Mouse (Mus musculus) lung, adult 2 months (tissue): ENCODE measurements around the gene Aak1. TPM values are rescaled to one million over a fixed set of nuclear protein-coding genes. Genes with fewer than 3 reads are reported as not detected.

ENCODE experiments used
- DNase-seq: peaks from one replicate; pipeline ENCODE4 v3.0.0; 2022
- H3K4me1 ChIP-seq: fragments of 200-500 bp; 2 replicates; pipeline ENCODE4 v1.6.1; 2011; ENCODE audit warnings: low read length; ENCODE audit not compliant: control insufficient read depth, insufficient read depth
- H3K4me3 ChIP-seq: fragments of 200-500 bp; replicated peaks from 2 replicates; pipeline ENCODE3; 2011; ENCODE audit warnings: low read depth, mild to moderate bottlenecking, control low read depth, low read length; ENCODE audit errors: extremely low read depth
- CTCF ChIP-seq: fragments of 200-500 bp; IDR thresholded peaks from 2 replicates; pipeline ENCODE4 v1.5.1; 2011; ENCODE audit warnings: mild to moderate bottlenecking, low read length, control low read depth; ENCODE audit not compliant: insufficient read depth
- POLR2A ChIP-seq: fragments of 200-500 bp; IDR thresholded peaks from 2 replicates; pipeline ENCODE4 v1.6.1; 2011; ENCODE audit warnings: low read depth, mild to moderate bottlenecking, control low read depth, low read length, borderline replicate concordance; ENCODE audit errors: extremely low read depth
- WGBS: fragments of 180-500 bp; shearing (Covaris S2); methylation state at CpG from one replicate; pipeline ENCODE4 v1.1.7; 2018; 5-methylcytosine and 5-hydroxymethylcytosine counted together
- polyA plus RNA-seq: library from polyadenylated mRNA; depleted of rRNA; stranded (reverse); fragments of >200 nt; gene quantifications from 2 replicates; pipeline ENCODE4 v1.2.3, GENCODE M21; 2012

Gene Aak1
- polyA plus RNA-seq, 1 experiment = 17.7 TPM

DNA sequence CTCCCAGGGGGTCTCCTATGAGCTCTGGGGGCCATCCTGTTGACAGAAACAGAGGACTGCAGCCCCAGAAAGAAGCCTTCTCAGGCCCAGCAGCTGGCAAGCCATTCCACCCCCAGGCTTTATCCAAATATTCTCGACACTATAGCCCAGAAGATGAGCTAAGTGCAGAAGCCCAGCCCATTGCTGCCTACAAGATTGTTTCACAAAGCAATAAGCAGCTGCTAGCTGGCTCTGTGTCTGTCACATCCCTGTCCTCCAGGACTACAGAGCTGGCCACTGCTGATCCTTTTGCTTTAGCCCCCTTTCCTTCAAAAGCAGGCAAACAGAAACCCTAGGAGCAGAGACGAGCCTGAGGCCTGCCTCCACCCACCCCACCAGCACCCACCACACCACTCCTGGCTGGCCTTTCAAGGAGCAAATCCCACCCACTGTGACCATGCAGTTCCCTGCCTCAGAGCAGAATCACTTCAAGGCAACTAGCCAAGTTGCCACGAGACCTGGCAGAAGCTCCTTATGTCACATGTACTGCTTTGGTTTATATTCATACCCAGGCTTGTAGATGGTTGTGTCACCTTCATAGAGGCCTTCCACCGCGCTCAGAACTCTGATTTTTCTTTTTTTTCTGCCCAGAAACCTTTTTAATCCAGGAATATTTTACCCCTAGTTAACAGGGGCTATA is 147.5 kb downstream of the Aak1 start:
- WGBS = 78% methylated on average over 5 of the region's 5 CpGs
- TF ChIP-seq CTCF (no peak), POLR2A (no peak)
- no peak overlapping the region for H3K4me3 ChIP-seq
- DNase-seq = no peak
- H3K4me1 ChIP-seq = no peaks in the 10 kb centered on the region

DNA sequence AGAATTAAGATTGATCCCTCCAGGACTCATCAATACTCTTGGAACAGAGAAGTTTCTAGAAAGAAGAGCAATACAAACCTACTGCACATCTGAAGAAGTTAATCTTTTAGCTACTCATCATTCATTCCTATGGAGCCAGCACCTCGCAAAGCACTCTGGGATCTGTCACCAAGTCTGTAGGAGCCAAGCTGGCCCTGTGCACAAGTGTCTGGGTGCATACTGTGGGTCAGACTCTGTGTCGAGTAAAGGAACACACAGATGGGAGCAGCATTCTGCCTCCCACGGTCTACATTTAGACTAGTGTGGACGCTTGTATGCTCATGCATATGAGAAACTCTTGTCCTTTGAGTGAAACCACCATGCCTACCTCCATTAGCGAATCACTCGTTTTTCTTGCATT is 148.0 kb downstream of the Aak1 start:
- no peak for DNase-seq
- Histone ChIP-seq H3K4me3 (no peak overlapping the region), H3K4me1 (no peaks in the 10 kb centered on the region)
- TF ChIP-seq POLR2A (no peak), CTCF (no peak)
- 89% methylated on average over 6 of the region's 6 CpGs for WGBS

DNA sequence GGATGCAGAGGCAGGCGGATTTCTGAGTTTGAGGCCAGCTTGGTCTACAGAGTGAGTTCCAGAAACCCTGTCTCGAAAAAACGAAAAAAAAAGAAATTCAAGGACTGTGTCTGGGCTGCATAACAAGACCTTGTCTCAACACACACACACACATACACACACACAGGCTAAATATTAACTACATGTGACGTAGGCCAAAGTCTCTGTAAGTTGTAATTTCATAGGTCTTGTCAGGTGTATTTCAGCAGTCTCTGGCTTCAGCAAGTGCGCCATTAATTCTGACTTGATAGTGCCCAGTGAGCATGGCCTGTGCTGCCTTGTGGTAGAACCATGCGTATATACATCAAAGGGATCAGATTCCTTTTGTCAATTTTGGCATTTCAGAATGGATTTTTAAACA is 152.7 kb downstream of the Aak1 start:
- 0 out of 2 replicates have a peak, but pooled peaks cover 2% of the 10 kb centered on the region for H3K4me1 ChIP-seq
- DNase-seq = no peak
- TF ChIP-seq POLR2A (no peak), CTCF (no peak)
- H3K4me3 ChIP-seq = no peak overlapping the region
- 88% methylated on average over 6 of the region's 6 CpGs for whole genome bisulfite sequencing

DNA sequence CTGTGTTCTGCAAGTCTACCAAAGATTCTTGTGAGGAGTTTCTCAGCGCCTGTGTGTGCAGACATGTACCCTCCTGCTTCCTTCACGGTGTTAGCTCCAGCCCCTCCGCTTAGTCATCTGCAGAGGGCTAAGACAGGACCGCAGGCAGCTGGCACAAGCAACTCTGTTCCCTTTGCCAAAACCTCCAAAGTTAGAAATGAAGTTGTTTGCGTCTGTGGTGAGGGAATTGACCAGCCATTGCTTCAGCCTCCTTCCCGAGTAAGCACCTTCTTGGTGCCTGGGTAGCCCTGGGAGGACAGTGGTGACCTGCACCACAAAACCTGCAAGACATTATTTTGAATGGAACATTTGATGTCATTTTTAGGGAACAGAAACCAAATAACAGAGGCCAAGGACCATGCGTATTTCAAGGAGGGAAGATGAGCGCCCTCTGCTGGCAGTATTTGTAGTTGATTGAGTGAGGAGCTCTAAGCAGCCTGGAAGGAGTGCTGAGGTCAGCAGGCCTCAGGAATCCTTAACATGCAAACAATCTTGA is 153.3 kb downstream of the Aak1 start:
- TF ChIP-seq POLR2A (no peak), CTCF (peak; percentile 65)
- WGBS = 31% methylated on average over 8 of the region's 8 CpGs
- Histone ChIP-seq H3K4me1 (0 out of 2 replicates have a peak, but pooled peaks cover 2% of the 10 kb centered on the region), H3K4me3 (peak overlapping the region; percentile 48)
- DNase-seq = peak; percentile 82

DNA sequence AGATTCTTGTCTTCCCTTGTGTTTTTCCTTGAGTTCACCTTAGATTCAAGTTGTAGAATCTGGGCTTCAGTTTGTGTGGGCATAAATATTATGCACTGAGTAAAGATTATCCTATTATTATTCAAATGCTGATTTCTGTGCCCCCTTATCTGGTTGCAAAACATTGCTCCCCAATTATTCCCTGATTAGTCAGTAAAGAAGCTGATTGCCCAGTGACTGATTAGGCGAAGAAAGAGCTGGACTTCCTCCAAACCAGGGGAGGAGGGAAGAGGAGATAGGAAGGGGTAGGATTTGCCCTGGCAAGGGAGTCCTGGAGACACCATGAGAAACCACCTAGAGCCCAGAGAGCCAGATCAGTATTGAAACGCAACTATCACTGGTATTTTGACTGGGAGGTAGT is 154.8 kb downstream of the Aak1 start:
- DNase-seq = no peak
- H3K4me3 ChIP-seq = no peak overlapping the region
- TF ChIP-seq POLR2A (no peak), CTCF (no peak)
- 85% methylated on average over 2 of the region's 2 CpGs for WGBS
- 0 out of 2 replicates have a peak, but pooled peaks cover 2% of the 10 kb centered on the region for H3K4me1 ChIP-seq

DNA sequence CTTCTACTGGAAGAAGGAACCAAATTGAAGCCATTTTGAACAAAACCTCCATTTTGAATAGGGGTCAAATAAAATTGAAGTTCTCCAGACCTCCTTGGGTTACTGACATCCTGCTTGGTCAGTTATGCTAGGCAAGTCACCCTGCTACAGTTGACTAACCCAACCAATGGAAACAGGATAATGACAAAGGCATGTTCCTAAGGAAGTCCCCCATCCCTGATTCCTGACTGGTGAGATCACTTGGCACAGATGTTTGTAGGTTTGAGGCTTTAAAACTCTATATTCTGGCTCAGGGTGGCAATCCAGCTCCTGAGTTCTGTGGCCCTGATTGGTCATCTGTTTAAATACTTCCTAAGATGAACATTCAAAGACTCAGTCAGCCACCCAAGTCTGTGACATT is 156.3 kb downstream of the Aak1 start:
- Histone ChIP-seq H3K4me3 (no peak overlapping the region), H3K4me1 (peaks cover 2% of the 10 kb centered on the region; the same call in 1 of the 2 replicates)
- TF ChIP-seq CTCF (no peak), POLR2A (no peak)
- no peak for DNase-seq

DNA sequence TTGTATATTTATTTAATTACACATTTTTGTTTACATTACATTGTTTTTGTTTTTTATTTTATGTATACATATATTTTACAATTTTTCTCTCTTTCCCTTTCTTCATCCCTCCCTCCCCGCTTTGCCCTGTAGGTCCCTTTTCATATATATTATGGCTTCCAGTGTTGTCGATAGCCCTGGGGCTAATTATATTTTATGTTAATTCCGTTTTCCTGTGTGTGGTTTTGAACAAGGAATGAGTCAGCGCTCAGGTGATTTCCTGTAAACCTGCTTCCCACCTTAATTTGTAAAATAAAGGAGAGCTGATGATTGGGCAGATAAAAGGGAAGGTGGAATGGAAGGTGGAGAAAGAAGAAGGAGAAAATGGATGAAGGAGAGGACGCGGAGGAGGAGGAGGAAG is 159.6 kb downstream of the Aak1 start, which contains the start of gene Nfu1:
Gene Nfu1, plus strand, starts transcription at position 350 of the 400 bp plus-strand sequence.
- TF ChIP-seq CTCF (no peak), POLR2A (no peak)
- no peak for DNase-seq
- WGBS = 72% methylated on average over 6 of the region's 6 CpGs
- H3K4me1 ChIP-seq = no peaks in the 10 kb centered on the region; the same call in 1 of the 2 replicates
- peak within 1 kb of the TSS; percentile 94 for H3K4me3 ChIP-seq

DNA sequence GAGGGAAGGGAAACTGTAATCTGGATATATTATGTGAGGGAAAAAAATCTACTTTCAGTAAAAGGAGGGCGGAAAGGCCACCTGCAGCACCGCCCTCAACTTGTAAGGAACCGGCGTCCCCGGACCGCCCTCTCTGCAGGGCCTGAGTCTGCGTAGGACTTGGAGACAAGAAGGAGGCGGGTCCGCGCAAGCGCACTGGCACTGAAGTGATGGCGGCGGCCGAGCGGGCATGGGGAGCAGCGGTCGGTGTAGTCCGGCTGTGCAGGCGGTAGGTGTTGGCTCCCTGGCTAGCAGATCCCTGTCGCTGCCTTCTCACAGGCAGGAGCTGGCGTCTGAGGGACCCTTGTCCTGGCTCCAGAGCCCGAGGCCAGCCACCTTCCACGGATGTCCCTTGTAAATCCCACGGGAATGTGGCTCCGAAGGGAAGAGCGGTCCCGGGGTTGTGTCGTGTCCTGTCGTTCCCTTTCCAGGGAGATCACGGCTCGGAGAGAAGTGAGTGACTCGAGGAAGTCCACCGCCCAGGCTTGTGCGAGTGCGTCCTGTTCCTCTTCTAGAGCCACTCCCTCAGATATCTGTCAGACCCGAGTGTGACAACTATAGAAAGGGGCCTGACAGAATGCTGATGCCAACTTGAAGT is 160.5 kb downstream of the Aak1 start:
- under 1% methylated on average over 36 of the region's 36 CpGs for WGBS
- peak; percentile 94 for DNase-seq
- H3K4me3 ChIP-seq = peak overlapping the region; percentile 94
- H3K4me1 ChIP-seq = no peaks in the 10 kb centered on the region; the same call in 1 of the 2 replicates
- TF ChIP-seq POLR2A = peak; percentile 90
- TF ChIP-seq CTCF = no peak

DNA sequence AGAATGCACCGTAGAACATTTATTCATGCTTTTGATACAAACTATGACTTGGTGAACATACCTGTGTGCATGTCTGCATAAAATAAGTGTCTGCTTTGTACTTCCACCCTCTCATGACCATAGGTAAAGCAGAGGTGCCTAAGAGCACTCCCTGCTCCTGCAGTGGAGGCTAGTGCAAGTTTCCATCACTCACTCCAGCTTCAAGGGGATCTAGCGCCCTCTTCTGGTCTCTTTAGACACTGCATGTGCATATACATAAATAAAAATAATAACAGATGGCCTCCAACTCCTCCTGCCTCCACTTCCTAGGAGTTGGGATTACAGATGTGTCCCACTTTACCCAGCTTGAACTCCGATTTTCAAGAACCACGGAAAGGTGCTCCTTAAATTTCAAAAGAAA is 167.6 kb downstream of the Aak1 start:
- TF ChIP-seq POLR2A = no peak
- TF ChIP-seq CTCF = peak; percentile 53
- 66% methylated on average over 4 of the region's 4 CpGs for WGBS
- no peak overlapping the region for H3K4me3 ChIP-seq
- no peaks in the 10 kb centered on the region for H3K4me1 ChIP-seq
- DNase-seq = no peak

DNA sequence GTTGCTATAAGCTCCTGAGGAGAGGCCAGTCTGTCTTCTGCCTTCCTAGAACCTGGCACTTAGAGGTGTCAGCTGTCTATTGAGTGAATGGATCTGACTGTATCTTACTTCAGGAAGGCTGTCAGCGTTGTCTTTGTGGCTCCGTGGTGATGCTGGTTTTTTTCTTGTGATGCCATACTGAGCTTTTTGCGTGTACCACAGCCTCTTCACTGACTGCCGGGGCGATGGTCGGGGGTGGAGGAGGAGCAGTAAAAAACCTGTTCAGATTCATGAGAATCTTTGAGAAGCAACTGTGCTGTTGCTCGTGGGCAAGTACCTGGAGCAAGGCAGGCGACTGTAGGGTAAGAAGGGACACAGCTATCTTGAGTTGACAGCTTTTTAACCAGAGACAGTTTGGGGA is 169.6 kb downstream of the Aak1 start:
- DNase-seq = no peak
- Histone ChIP-seq H3K4me3 (no peak overlapping the region), H3K4me1 (no peaks in the 10 kb centered on the region)
- 92% methylated on average over 8 of the region's 8 CpGs for WGBS
- no peak for TF ChIP-seq POLR2A
- TF ChIP-seq CTCF = no peak
